Mouse (Mus musculus) embryo, embryonic 10.5 days (tissue): ENCODE measurements around the gene Osbpl11.
A peak's percentile ranks its signal among the peaks of the same experiment; 100 is the strongest.
"Not testable (repeated sequence)": the region's sequence is repeated elsewhere in the genome, so short reads cannot be mapped to it uniquely, and the experiment has no call there.

ENCODE experiments used
- DNase-seq: peaks from one replicate; pipeline ENCODE4 v3.0.0-alpha.2; 2015; ENCODE audit warnings: low spot score

Osbpl11 gene

DNA sequence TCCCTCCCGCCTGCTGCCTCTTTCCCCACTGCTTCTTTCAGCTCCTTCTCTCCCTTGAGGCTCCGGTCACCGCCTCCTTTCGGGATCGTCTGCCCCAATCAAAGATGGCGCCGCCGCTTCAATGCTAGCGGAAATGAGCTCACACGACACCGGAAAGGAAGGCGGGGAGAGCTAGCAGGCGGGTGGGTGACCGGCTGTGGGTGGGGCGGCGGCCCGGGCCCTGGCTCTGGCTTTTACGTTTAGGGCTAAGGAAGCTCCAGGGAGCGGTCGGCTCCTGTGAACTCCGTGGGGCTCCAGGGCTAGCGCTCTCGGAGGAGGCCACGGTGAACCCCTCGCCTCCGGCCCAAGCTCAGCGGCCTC, at the start of gene Osbpl11:
Gene Osbpl11, plus strand, starts transcription at position 171 of the 360 bp plus-strand sequence.
- peak; percentile 99 for DNase-seq

DNA sequence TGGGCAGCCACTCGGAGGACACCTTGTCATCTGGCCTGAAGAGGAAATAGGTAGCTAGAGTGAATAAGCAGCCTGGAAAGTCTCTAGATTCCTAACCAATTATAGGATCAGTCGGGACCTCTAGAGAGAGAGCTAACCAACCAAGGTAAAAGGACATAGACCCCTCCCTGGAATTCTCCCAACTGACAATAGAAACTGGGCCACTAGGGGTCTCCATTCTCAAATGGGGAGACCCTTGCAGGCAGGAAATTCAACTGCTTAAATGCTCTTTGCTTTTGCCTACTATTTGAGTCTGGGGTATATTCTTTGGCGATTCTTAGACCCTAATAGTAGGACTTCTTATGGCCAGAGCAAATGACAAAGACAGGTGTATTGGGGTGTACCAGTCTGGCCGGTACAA, 49.7 kb upstream of the Osbpl11 start:
- peak; percentile 52 for DNase-seq

DNA sequence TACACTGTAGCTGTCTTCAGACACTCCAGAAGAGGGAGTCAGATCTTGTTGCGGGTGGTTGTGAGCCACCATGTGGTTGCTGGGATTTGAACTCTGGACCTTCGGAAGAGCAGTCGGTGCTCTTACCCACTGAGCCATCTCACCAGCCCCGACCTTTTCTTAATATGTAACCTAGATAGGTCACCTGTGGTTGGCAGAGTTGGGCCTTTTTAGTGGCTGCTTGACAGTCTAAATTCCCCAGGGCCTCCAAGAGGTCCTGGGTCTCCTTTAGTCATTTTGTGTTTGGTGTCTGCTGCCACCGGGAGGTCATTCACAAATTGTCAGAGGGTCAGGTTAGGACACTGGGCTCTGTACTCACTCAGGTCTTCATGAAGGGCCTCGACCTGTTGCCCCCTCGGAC, 45.8 kb upstream of the Osbpl11 start:
- DNase-seq: not testable (repeated sequence)

DNA sequence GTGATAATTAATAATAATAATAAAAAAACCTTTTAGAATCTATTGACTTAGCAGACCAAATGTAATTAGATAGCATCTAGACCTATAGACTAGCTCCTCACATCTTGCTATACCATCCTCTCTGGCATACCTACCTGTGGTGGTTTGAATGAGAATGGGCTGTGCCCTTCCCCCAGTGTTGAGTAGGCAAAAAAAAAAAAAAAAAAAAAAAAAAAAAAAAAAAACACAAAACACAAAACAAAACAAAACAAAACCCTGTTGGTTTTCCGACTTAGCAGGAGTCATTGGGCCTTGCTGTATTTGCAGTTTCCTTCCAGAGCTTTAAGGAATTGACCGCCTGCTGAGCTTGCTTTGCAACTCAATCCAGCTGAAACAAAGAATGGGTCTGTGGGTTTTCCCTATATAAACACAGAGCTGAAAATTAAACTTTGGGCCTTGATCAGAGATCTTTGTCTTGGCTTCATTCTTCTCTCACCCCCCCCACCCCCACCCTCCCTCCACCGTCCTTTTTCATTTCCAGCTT, 43.1 kb upstream of the Osbpl11 start:
- DNase-seq: no peak

DNA sequence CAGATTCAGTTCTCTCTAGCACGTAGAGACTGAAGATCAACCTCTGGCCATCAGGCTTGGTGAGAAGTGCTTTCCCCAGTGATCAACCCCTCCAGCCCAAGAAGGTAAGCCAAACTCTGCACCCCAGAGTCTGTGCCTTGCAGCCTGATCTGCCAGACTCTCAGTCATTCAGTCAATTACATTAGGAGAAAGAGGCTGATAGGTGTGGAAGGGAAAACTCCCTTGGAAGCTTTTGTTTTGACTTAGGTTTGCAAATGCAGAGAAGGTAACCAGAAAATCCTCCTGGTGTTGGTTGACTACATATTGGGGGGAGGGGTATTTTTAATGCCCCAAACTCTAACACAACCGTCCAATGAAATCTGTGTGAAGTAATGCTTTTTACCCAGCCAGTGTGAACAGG, 41.4 kb upstream of the Osbpl11 start:
- DNase-seq: no peak

DNA sequence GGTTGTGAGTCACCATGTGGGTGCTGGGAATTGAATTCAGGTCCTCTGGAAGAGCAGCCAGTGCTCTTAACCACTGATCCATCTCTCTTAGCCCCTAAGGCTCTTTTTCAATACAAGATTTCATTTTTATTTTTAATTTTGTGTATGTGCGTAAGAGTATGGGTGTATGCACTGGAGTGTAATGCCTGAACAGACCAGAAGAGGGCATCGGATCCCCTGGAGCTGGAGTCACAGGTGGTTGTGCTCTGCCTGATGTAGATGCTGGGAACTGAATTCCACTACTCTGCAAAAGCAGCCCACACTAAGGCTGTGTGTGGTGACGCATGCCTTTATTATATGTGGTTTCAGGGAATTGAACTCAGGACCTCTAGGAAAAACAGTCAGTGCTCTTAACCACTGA, 38.7 kb upstream of the Osbpl11 start:
- no peak for DNase-seq

DNA sequence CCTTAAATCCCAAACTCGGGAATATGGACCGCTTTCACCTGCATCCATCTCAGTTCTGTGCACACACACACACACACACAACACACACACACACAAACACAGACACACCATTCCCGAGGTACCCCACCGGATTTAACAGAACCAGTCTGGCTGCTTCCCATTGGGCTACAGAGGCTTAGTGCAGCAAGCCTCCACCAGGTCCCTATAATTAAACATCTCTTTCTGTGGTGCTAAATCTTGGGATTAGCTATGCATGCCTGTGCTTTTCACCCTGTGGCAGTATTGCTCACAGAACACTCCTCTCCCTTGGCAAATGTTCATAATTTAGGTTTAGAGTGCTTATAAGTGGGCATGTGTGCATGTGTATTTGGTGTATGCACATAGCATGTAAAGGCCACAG, 36.7 kb upstream of the Osbpl11 start:
- no peak for DNase-seq

DNA sequence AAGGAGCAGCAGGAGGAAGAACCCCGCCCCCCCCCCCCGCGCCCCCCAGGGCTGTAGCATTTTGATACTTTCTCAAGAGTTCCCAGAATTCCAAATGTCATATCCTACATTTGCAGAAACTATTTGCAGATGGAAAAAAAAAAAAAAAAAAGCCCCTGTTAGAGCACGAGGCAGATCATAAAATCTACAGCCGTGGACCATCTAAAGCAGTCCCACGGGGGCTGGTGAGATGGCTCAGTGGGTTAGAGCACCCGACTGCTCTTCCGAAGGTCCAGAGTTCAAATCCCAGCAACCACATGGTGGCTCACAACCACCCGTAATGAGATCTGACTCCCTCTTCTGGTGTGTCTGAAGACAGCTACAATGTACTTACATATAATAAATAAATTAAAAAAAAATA, 34.0 kb upstream of the Osbpl11 start:
- DNase-seq: not testable (repeated sequence)

DNA sequence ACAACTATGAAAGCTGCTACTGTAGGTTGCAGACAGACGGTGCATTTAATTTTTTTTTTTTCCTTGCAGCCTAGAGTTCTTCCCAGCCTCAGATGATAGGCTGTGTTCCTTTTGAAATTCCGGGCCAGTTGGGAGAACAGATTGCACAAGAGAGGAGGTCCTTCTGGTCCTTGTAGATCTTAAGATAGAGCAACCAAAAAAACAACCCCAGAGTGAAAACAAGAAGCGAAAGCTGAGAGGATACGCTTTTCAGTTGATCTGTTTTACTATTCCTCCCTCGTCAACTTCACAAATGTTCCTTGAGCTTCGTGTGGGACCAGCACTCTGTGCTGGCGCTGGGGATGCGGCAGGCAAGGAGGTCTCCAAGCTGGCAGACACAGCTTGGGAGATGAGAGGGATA, 33.3 kb upstream of the Osbpl11 start:
- no peak for DNase-seq

DNA sequence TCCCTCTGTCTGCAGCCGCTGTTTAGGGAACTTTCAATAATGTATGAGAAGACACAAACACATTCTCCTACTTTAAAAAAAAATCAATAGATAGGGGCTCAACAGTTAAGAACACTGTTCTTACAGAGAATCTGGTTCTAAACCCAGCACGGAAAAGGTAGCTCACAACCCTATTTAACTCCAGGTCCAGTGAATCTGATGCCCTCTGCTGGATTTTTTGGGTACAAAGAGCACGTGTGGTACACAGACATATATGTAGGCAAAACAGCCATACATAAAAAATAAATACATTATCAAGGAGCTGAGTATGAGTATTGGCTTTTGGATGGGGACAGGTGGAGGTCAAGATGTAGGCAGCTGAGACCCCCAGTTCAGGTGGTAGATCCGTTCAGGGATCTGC, 29.9 kb upstream of the Osbpl11 start:
- DNase-seq: peak; percentile 64

DNA sequence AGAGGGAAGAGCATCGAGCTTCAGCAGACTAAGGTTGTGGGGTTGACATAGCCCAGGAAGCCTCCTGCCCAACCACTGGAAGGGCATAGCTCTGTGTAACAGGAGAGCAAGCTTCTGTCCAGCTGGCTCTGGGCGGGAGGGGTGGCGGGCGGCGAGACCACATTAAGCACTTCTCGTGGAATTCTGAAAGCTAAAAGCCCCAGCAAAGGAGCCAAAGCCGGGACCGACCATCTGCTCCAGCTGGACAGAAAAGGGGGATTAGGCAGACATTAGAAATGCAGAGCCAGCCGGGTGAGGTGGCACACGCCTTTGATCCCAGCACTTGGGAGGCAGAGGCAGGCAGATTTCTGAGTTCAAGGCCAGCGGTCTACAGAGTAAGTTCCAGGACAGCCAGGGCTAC, 26.9 kb upstream of the Osbpl11 start:
- no peak for DNase-seq

DNA sequence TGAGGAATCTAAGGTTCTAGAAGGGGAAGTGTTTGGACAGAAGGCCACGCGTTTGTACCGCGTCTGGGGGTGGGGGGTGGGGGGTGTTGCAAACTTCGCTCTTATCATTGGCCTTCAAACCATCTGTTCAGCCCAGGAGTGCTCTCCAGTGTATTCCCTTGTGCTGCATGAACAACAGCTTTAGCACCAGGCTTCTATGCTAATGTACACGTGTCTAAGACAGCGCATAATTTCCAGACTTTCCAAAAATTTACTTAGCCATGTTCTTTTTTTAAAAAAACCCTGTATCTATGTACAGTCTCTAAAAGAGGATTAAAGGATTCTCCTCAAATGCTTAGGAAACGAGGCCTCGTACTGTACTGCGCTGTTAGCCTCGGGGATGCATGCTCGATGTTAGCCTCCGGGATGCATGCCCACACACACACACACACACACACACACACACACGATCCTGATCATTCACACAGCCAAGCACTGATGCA, 26.2 kb upstream of the Osbpl11 start:
- no peak for DNase-seq

DNA sequence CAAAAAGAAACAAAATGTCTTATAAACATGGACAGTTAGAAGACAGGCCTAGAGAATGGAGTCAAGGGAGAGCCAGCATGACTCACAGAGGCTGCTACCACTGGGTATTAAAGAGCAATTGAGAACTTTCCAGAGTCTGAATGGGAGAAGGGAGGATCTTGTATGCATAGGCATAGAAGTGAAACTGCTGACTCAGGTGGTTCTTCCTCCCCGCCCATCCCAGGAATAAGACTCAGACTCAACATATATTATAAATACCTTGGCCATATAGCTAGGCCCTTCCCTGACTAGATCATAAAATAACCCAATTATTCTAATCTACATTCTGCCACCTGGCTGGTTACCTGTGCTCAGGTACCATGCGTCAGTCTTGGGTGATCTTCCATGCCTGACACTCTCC, 25.5 kb upstream of the Osbpl11 start:
- no peak for DNase-seq

DNA sequence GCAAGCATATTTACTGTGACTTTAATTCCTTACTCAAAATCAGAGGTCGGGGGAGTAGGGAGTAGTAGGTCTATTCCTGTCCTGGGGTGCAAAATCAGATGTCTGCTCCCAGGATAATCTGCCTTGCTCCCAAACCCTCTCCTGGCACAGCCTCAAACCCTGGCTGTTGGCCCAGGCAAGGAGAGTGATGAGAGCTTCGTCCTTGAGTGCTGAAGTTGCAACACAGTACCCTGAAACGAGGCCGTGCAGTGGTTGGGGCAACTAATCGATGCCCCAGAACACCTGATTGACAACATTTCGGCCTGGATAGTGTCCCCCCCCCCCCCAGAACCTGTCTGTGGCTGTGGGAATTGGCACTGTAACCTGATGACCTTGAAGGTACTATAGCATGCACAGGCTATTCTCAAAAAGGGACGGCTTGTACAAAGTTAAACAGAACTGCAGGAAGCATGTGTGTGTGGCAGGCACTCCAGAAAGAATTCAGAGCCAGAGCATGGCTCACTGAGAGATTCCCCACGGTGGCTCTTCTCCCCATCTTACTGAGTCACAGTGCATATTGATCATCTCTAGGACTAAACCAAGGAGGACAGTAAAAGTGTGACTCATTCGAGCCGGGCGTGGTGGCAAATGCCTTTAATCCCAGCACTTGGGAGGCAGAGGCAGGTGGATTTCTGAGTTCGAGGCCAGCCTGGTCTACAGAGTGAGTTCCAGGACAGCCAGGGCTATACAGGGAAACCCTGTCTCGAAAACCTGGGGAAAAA, 21.4 kb upstream of the Osbpl11 start:
- DNase-seq: no peak

DNA sequence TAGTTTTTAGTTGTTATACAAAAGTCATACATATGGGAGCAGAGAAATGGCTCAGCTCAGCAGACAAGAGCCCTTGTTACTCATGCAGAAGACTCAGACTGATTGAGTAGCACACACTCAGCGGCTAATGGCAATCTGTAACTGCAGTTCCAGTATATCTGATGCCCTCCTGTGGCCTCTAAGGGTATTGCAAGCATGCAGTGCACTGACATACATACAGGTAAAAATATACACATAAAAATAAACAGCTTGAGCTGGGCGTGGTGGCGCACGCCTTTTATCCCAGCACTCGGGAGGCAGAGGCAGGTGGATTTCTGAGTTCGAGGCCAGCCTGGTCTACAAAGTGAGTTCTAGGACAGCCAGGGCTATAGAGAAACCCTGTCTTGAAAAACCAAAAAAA, 18.6 kb upstream of the Osbpl11 start:
- DNase-seq: peak; percentile 67

DNA sequence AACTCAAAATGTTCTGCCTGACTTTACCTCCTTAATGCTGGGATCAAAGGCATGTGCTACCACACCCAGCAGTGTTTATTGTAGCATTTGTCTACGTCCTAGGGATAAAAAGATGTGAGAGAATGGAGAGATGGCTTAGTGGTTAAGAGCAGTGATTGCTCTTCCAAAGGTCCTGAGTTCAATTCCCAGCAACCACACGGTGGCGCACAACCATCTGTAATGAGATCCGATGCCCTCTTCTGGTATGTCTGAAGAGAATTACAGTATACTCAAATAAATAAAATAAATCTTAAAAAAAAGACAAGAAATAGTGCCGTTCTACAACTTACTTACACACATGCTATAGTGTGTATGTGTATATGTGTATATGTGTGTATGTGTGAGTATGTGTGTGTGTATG, 17.3 kb upstream of the Osbpl11 start:
- no peak for DNase-seq

DNA sequence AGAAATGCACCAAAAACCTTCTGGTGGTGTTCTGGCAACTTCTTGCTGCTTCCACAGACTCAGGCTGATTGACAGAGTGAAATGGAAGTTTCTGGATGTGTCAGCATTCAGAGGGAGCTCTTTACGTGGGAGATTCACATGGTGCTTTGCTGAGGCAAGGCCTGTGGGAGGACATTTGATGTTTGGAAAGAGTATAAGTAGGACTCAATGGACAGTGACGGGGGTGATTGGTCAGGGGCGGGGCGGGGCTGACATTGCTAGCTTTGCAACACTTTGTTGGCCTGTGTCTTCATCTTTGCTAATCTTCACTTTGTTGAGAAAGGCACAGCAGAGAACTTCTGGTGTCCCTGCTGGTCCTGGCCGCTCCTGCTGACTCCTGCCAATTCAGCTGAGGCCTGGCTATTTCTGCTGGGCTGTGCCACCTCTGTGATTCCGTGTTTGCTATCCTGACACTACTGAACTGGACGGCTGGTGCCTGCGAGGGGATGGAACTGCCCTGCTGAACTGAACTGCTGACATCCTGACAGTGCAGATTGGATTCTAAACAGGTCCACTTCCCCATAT, 15.3 kb upstream of the Osbpl11 start:
- DNase-seq: no peak

DNA sequence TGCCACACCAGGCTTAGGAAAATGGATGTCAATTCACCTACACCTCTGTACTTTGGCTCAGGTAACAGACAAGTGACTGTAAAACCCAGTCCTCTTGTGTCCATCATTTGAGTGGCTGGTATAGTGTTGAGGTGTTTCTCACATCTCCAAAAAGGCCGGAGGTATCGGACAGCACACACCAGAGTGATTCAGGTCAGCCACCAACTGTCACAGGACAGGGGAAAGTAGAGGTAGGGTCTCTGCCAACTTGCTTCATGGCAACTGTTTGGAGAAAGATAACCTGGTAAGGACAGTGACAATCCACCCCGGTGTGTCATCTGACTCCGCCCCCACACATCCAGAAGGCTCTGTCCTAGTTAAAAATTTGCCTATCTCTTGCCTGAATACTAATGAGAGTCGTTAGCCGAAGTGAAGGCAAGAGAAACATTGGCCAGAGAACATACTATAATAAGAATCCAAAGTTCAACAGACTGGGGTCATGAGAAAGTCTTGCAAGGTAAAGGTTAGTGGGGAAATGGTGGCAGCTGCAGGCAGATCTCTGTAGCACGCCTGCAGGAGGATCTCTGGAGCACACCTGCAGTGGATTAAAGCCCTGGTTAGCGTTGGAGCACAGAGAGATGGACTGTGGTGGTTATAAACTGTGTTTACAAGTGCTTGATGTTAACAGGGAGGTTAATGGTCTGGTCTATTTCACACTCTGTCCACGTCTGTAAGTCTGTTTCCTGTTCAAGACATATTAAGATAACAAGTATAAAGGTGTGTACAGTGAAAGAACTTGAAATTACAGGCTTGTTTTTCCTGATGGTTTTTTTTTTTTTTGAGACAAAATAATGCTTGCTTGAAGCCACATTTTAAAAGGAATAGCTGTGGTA, 13.9 kb upstream of the Osbpl11 start:
- DNase-seq: no peak

DNA sequence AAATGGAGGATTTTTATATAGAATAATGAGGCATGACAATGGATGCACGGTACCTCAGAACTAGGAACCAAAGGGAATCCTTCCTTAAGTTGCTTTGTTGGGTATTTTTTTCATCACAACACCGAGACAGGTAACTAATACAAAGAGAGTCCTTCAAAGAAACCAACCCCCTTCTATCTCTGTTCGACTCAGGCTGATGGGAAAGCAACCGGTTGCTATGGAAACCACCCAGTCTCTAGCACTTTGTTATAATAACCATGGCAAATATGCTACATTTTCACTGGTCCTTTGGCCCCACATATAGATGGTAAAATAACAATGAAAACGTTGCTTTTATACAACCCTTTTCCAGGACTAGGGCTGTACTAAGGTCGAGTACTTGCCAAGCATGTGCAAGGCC, 13.1 kb upstream of the Osbpl11 start:
- no peak for DNase-seq

DNA sequence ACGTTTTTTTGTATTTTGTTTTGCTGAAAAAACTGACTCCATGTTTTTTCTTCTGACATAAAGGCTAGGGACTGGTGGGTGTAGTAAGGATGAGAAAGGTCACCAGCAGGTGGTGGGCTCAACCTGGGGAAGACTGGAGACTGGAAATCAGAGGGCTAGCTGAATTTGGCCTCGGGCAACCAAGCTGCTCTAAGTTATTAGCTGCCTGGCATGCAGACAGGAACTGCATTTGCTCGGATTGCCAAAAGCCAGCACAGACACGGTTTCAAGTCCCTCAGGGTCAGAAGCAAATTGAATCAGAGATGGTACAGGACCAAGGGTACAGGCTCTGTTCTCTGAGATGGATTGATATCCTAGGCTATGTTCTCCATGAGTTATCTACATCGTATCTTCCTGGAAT, 11.7 kb upstream of the Osbpl11 start:
- no peak for DNase-seq

DNA sequence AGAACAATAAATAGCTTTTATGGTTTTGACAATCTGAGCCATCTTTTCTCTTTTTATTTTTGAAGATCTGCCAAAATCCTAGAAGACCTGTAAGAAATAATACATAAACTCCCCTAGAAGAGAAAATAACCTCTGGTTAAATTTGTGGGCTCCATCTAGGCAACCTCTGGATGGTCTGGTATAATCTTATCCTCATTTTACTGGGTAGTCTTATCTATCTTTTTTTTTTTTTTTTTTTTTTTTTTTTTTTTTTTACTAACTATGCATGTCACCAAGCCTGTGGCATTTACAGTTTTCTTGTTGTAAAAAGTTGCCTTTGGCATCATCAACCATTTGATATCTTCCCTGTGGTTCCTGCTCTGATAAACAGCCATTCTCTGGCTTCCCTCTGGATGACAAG, 10.2 kb upstream of the Osbpl11 start:
- DNase-seq: no peak

DNA sequence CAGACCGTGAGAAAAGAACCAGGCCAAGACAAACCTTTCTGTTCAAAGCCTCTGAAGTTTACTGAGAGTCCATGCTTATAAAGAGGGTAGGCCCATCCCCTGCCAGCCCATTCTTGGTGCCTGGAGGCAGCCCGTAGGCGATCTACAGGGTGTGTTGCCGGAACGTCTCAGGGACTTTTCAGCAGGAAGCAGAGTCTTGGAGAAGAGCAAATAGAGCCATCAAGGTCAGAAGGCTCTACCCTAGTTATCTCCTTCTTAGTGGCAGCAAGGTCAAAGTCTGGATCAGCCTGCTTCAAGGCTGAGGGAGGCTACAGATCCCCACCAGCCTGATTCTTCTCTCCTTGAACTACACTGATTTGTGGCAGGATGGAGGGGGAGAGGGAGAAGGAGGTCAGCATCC, 8.0 kb upstream of the Osbpl11 start:
- DNase-seq: not testable (repeated sequence)

DNA sequence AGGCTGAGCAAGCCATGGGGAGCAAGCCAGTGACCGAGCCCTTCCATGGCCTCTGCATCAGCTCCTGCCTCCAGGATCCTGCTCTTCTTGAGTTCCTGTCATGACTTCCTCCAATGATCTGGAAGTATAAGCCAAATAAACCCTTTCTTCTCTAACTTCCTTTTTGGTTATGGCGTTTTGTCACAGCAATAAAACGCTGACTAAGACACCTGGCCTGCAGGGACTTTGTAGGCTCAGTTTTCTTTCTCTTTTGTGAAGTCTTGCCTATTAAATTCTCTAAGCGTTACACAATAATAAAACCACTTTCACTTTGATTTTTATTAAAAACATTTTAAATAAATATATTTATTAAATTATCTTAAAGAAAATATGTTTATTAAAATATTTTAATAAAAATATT, 7.1 kb upstream of the Osbpl11 start:
- no peak for DNase-seq
